Mouse (Mus musculus) E14TG2a.4 (cell line): Measurements from ENCODE around the gene Mrps26.

Source experiments
- CTCF ChIP-seq: conservative IDR thresholded peaks from 2 replicates; pipeline ENCODE4 v1.5.1; 2014; ENCODE audit warnings: low read length
- NANOG ChIP-seq: IDR thresholded peaks from 2 replicates; pipeline ENCODE4 v1.6.1; 2014; ENCODE audit warnings: borderline replicate concordance, low read length, mixed read lengths
- POU5F1 ChIP-seq: IDR thresholded peaks from 2 replicates; pipeline ENCODE4 v1.6.1; 2014; ENCODE audit warnings: low read length, borderline replicate concordance

- no peak for TF ChIP-seq CTCF
- TF ChIP-seq POU5F1: no peak
- no peak for TF ChIP-seq NANOG
These were observed 16.6 kb upstream of the Mrps26 start for GRCm38 (mm10) chr2:130546957-130547356.
